Mouse (Mus musculus) monocyte, adult 2 months (primary cell): ENCODE data around the gene Mxra8.

Experiments used
- DNase-seq, 2 experiments: peaks; one replicate each; pipeline ENCODE4 v3.0.0; 2022; ENCODE audit warnings: low spot score in 2 of 2, low read depth in 1 of 2

Gene Mxra8

DNA sequence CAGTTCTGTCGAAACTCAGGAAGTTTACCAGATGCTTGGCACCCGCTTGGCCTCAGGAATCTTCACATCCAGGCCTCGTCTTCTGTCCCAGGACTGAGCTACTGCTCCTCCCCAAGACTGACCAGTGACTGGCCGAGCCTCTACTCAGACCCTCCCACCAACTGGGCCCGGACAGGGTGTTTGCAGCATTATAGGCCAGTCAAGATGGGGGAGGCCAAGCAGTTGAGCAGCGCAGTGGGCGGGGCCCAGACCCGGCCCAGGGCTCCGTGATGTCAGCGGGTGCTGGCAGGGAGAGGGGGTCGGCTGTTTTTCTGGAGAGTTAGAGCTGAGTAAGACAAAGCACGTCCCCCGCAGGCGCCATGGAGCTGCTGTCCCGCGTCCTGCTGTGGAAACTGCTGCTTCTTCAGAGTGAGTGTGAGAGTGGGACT is at the start of gene Mxra8:
Gene Mxra8 (plus strand): TSS at position 198 of the 428 bp plus-strand sequence.
- no peak for DNase-seq

DNA sequence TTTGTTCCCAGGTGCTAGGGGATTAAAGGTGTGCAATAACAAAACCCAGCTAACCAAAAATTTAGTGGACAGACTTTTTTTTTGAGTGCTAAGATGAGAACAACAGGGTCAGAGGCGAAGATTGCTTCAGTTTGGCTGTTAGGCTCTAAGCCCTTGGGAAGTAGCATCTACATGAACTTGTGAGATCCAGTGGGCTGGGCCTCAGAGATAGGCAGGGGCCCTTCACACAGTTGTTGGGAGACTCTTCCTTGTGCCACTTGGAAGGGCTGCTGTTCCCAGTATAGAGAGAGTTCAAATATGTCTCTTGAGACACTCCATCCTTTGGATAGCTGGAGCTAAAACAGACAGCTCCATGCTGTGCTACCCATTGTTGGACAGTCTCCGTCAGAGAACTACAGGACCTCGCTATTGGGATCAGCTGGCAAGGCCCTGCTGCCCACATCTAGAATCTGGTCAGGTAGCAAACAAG is 49.4 kb upstream of the Mxra8 start, which contains the start of gene Ankrd65:
Gene Ankrd65 (plus strand): TSS at position 419 of the 469 bp plus-strand sequence.
- DNase-seq = no peak

DNA sequence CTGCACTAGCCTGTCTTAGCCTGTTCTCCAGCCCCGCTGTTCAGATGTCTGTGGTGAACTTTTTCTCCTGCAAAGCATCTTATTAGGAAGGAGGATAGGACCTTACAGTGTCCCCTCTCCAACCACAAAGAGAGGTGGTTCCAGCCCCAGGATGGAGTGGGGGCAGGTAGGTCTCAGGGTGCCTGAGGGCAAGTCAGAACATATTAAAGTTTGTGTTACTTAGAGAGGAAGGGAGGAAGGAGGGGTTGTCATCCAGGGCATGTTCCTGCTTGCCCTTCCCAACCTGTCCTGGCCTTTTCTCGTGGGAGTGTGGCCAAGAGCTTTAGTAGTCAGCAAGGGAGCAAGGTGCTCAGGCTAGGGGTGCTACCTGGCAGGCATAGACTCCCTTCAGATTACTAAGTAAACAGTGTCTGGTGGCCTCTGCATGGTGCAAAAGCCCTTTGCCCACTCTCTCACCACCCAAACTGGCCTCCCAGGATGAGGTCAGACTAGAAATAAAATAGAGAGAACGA is 48.8 kb upstream of the Mxra8 start:
- no peak for DNase-seq

DNA sequence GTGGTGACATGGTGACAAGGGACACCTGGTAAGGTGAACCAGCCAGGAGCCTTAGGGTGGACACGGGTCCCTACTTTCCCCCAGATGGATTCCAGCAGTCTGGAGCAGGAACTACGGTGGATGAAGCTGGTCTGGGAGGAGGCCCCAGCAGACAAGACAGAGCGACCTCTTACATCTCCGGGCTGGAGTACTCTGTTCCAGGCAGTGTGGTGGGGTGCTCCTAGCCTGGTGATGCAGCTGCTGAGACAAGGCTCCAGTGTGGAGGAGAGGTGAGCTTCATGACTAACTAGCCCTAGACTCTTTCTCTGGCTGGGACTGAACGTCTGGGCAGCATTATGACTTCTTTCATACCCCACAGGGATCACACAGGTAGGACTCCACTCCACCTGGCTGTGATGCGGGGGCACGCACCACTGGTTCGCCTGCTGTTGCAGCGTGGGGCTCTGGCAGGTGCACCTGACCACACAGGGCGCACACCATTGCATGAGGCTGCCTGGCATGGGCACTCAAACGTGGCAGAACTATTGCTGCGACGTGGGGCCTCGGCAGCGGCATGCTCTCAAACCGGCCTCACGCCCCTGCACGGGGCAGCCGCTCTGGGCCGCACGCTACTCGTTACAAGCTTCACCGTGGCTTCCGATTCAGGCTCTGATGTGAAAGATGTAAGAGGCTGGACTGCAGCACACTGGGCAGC is 48.1 kb upstream of the Mxra8 start:
- no peak for DNase-seq

DNA sequence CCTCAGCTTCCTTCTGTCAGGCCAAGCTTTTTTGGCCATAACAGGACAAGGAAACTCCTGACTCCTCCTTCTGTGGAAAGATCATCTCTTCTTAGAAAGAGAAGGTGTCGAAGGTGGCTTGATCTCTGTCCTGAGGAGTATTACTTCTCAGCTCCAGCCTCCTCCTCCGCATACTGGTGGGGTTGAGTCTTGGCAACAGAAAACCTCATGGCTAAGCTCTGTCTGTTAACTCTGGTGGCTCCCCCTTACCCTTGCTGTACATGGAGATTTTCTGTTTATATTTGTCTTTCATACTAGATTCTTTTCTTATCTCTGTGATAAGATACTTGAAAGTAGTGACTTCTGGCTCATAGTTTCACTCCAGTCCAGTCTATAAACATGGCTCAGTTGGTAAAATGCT is 45.8 kb upstream of the Mxra8 start:
- no peak for DNase-seq

DNA sequence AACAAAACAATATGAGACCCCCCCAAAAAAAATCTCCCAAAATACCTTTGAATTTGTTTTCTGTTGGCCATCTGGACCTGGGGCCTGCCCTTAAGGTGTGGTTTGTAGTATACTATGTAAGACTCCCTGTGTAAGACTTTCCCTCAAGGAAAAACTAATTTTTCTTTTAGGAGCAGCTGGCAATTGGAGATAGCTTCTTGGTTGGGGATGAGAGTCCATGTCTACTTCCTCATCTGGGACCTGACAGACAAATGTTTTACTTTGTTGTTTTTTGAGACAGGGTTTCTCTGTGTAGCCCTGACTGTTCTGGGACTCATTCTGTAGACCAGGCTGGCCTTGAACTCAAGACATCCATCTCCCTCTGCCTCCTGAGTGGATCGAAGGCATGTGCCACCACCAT is 37.4 kb upstream of the Mxra8 start:
- no peak for DNase-seq

DNA sequence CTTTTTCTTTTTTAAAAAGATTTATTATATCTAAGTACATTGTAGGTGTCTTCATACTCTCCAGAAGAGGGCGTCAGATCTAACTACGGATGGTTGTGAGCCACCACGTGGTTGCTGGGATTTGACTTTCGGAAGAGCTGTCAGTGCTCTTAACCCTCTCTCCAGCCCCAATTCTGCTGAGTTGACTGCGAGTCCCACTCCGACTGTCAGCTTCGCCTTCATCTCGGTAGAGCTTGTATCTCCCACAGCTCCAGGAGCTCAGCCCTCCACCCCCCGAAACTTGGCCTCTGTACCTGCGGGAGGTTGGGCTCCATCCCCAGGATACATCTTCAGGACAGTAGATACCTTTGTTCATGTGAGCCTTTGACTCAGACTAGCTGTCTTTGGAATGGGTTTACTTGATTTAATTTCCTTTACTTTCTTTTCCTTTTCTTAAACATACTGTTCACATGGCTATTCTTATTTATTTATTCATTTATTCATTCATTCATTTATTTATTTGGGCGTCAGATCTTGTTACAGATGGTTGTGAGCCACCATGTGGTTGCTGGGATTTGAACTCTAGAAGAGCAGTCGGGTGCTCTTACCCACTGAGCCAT is 36.6 kb upstream of the Mxra8 start, which contains the start of gene Mrpl20:
Gene Mrpl20 (plus strand): TSS at position 138 of the 599 bp plus-strand sequence.
- DNase-seq = no peak

DNA sequence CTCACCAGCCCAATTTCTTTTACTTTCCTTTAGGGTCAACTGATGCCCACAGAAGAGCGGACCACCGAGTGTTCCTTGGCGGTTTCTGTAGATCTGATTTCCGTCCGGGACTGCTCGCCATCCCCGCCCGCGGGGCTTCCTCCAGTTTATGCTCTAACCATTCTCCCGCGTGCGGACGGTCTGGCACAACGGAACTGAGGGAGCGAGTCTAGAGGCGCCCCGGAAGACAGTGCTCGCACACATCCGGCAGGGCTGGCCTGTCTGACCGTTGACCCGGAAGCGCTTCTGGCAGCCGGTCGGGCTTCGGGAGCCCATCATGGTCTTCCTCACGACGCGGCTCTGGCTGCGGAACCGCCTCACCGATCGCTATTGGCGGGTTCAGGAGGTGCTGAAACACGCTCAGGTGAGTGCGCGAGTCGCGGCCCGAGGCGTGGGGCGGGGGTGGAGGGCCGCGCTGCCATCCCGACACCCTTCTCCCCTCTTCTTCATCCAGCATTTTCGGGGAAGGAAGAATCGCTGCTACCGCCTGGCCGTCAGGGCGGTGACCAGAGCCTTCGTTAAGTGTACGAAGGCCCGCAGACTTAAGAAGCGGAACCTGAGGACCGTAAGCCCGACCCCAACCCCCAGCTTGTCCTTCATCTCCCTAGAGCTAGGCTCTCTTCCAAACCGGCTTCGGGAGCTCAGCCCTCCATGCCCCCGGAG is 36.0 kb upstream of the Mxra8 start:
- peak; percentile 88 to 94 for DNase-seq

DNA sequence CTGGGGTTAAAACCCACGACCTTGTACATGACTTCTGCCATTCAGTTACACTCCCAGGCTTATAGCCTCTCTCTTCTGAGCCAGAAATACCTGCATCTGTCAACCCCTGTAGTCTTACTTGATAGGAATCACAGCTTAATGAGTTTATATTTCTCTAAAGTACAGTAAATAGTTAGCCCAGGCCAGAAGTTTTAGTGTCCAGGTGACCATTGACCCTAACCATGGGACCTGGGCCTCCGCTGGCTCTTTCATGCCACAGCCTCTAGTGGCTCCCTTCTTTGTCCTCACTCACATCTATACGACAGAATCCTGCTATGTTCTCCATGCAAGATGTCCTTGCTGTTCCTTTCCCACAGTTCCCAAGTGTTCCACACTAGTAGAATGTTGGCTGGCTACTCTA is 31.6 kb upstream of the Mxra8 start:
- DNase-seq = no peak

DNA sequence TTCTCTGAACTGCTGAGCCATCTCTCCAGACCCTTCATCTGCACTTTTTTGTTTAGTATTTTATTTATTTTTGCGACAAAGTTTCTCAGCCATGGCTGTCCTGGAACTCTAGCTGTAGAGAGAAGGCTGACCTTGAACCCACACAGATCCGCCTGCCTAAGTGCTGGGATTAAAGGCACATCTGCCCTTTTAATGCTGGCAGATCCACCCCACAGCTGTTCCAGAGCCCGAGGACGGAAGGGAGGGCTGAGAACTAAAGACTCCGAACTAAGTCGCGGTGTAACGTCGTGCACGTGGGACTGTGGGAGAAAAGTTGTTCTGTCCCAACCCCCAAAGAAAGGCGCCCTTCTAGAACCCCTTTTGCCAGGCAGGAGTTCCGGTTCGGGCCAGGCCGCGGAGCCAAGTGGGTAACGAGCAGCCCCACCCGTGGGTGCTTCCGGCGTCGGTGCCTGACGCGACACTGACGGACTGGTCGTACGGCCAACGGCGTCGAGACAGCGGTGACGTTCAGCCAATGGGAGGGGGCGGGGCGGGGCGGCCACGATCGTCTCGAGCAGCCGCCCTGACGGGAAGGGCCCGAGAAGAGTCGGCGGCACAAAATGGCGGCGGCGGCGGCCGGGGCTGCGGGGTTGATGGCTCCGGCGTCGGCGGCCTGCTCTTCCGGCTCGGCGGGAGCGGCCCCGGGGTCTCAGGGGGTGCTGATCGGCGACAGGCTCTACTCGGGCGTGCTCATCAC is 27.4 kb upstream of the Mxra8 start, which contains the start of gene Ccnl2:
Gene Ccnl2 (plus strand): TSS at position 561 of the 736 bp plus-strand sequence.
- peak; percentile 79 to 86 for DNase-seq

DNA sequence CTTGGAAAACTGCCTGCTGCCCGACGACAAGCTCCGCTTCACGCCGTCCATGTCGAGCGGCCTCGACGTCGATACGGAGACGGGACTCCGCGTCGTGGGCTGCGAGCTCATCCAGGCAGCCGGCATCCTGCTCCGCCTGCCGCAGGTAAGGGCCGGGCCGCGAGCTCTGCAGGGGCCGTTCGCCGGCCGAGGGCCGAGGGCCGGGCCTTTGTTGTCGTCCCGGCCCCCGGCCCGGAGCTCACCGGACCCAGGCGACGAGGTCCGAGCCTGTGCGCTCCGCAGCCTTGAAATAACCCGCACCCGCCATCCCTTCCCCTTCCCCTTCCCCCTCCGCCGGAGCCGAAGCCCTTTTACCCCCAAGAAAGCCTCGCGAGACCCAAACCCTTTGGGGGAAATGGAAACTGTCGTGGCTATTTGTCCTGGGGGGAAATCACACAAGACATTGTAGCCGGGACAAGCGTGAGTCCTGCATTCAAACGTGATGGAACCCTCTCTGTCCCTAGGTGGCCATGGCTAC is 26.8 kb upstream of the Mxra8 start:
- DNase-seq = no peak

DNA sequence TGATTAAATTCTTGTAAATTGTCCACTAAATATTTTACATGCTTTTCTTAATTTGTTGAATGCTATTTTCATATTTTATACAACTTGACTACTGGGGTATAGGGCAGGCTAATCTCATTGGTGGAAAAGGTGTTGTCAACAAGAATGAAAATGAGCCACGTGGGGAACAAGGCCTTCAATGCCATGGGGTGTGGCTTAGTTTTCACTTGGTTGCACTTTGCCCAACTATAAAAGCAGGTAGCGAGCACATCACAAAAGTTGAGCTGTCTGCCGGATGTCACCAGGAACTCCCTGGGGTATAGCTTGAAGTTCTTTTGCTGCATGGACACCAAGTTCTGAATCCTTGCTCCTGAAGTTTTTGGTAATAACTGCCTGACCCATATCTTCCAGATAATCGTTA is 21.9 kb upstream of the Mxra8 start:
- no peak for DNase-seq

DNA sequence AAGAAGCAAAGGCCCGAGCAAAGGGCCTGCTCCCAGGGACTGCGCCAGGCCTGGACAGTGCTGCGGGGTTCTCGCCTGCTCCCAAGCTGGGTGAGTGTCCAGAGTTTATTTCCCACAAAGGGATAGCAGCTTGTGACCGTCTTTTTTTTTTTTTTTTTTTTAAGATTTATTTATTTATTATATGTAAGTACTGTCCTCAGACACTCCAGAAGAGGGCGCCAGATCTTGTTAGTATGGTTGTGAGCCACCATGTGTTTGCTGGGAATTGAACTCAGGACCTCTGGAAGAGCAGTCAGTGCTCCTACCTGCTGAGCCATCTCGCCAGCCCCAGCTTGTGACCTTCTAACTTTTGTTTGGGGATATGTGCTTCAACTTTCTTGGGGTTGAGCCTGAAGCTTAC is 18.5 kb upstream of the Mxra8 start:
- DNase-seq = no peak

DNA sequence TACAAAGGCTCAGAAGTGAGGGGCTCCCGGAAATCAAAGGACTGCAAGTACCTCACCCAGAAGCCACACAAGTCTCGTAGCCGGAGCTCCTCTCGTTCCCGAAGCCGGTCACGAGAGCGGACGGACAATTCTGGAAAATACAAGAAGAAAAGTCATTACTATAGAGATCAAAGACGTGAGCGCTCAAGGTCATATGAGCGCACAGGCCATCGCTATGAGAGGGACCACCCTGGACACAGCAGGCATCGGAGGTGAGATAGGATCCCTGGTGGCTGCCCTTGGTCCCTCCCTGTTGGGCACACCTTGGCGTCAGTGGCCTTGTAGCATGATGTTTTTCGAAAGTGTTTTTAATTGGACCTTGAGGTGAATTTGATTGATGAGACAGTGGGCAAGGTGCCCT is 16.0 kb upstream of the Mxra8 start:
- no peak for DNase-seq

DNA sequence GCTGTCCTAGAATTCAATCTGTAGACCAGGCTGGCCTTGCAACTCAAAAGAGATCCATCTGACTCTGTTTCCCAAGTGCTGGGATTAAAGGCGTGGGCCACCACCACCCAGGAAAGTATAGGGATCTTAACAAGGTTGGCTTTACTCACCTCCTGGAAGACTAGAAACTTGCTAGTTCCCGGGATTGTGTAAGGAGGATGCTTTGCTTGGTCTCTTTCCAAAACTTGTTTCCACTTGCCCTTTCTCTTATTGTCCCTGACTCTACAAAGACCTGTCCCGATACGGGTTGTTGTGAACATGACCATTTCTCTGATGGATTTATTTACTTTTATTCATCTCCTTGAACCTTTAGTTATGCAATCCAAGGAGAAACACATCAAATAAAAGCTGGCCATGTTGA is 9.6 kb upstream of the Mxra8 start:
- no peak for DNase-seq

DNA sequence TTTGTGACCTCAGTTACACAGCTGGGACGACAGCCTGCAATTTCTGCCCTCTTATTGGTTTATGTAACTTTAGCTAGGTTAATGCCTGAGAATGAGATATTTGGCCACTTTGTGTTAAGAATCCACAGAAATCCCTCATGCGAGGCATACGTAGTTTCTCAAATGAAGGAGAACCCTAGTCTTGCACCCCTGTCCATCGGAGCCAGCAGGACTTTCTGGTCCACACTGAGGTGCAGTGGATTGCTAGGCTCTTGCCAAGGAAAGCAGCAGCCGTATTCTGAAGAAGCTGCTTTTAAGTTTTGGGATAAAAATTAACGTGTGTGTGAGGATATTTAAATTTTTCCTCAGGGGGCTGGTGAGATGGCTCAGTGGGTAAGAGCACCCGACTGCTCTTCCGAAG is 8.9 kb upstream of the Mxra8 start:
- DNase-seq = no peak

DNA sequence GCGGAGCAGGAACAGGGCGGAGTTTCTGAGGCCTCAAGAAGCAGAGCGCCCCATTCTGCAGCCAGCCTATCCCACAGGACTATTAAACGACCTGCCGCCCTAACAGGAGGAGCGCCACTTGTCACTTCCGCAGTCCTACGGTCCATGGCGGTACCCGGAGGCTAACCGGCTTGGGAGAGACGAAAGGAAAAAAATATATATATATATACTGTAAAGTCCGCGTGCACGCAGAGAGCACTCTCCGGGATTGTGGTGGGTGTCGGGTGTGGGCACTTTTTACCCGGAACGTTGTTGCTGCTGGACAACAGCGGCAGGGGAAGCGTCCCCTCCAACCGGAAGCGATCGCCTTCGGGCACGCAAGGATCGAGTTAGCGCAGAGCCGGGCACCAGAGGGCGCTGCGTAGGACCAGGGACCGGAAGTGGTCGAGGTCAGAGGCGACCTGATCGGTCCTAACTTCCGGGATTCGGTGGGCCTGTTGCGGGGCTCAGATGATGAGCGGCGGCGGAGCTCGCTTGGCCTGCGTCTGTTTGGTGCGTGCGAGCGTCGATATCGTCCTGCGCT is 8.2 kb upstream of the Mxra8 start, which contains the start of gene Aurkaip1:
Gene Aurkaip1 (plus strand): TSS at position 68 of the 562 bp plus-strand sequence.
- DNase-seq = peak; percentile 87 to 92

DNA sequence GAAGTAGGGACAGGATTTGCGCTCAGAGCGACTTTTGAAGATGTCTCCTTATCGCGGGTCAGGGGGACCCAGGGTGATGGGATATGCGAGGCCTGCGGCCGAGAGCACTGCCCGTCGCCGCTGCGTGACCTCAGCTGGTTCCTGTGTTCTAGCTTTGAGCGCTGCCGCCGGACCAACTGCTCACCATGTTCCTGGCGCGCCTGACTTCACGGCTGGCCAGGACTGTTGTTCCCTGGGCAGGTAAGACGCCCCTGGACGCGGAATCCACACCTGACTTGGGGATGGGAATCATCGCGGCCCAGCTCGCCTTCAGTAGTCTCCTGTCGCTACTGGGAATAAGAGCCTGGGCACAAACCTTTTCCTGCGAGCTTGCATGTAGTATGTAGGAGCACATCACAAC is 7.6 kb upstream of the Mxra8 start:
- no peak for DNase-seq

DNA sequence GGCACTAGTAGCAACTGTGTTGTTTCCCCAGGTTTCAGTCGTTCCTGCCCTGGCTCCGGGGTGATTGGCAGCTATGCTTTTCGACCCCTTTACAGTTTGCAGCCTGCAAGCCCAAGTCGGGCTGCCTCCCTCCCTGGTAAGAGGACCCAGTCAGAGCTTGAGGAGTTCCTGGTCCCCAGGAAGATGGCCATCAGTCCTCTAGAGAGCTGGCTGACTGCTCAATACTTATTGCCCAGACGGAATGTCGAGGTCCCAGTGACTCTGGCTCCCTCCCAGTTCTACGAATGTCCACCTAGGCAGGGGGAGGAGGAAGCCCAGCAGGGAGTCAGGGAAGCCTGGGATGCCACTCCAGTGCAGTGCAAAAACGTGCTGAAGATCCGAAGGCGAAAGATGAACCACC is 7.2 kb upstream of the Mxra8 start:
- no peak for DNase-seq

DNA sequence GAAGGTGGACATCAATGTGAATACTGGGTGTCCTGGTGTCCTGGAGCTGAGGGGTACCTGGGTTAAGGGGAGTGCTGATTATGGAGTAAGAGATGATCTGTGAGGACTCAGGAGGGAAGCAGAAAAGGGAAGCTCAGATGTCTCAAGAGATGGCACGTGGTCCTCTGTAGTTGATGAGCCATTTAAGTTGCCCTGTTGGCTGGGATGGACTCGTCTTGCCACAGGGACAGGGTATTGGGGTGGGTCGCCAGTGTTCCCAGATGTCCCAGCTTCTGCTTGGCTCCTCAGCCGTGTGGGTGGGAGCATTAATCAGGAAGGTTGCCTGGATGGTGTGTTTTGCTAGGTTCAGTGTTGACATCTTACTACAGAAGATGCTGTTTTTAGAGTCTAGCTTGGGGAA is 6.2 kb upstream of the Mxra8 start:
- no peak for DNase-seq
